Mouse (Mus musculus) CH12.LX (cell line): ENCODE measurements around the gene Mob3b.

ENCODE experiments used
- BHLHE40 ChIP-seq: IDR thresholded peaks from 2 replicates; pipeline ENCODE4 v1.6.1; 2011; ENCODE audit warnings: mild to moderate bottlenecking, low read depth, low read length, improper control_type of control experiment
- CTCF ChIP-seq, 2 experiments: IDR thresholded peaks in 1 of 2; conservative IDR thresholded peaks in 1 of 2; 2 replicates each; pipeline ENCODE4 v1.5.1; 2011 to 2012; ENCODE audit warnings: low read depth in 2 of 2, low read length in 2 of 2, improper control_type of control experiment in 1 of 2, inconsistent platforms in 1 of 2, mild to moderate bottlenecking in 1 of 2, moderate library complexity in 1 of 2
- ETS1 ChIP-seq: conservative IDR thresholded peaks from 2 replicates; pipeline ENCODE4 v1.6.1; 2012; ENCODE audit warnings: low read depth, mild to moderate bottlenecking, inconsistent platforms, low read length, improper control_type of control experiment, moderate library complexity
- MAX ChIP-seq: IDR thresholded peaks from 2 replicates; pipeline ENCODE4 v1.6.1; 2011; ENCODE audit warnings: low read length, improper control_type of control experiment
- POLR2A ChIP-seq: IDR thresholded peaks from 2 replicates; pipeline ENCODE4 v1.6.1; 2011; ENCODE audit warnings: low read depth, mild to moderate bottlenecking, improper control_type of control experiment, low read length
- POLR2AphosphoS2 ChIP-seq: IDR thresholded peaks from 2 replicates; pipeline ENCODE4 v1.6.1; 2011; ENCODE audit warnings: low read depth, low read length, improper control_type of control experiment
- USF1 ChIP-seq: IDR thresholded peaks from 2 replicates; pipeline ENCODE4 v1.6.1; 2014; ENCODE audit warnings: low read depth, mild to moderate bottlenecking, inconsistent platforms, low read length, improper control_type of control experiment
- ZMIZ1 ChIP-seq: IDR thresholded peaks from 2 replicates; pipeline ENCODE4 v1.6.1; 2012; ENCODE audit warnings: low read depth, mild to moderate bottlenecking, inconsistent platforms, low read length, improper control_type of control experiment

DNA sequence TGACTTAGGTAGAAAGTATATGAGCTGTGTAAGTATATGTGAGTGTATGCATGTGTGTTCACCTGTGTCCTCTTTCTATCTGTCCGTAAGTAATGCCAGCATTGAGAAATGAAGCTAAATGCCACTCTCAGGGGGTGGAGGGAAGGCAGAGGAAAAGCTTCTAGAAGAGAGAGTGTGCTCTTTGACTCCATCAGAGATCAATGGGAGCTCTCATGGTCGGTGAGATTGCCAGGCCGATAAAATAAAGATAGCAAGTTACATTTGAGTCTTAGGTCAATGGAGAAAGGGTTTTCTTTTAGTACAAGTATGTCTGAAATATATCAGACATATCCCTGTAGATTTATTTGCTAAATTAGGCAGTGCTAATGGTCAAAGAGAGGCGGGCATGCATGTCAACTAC, 9.0 kb downstream of the Mob3b start:
- TF ChIP-seq CTCF (conservative IDR thresholded peaks at IDR 0.05 in 1 of 2, IDR thresholded peaks at IDR 0.05 in 1 of 2; ENCODE audit: low read depth in 2 of 2, low read length in 2 of 2) (no peak), MAX (no peak), BHLHE40 (no peak), ETS1 (no peak), POLR2A (no peak), ZMIZ1 (no peak), POLR2AphosphoS2 (no peak), USF1 (no peak)
